Mouse (Mus musculus) embryonic fibroblast, embryonic 13.5 days (primary cell): ENCODE measurements at regions not wholly inside any gene's neighbourhood (a gene's known extent, or its start where the extent isn't known, plus 50 kb on each side); places are given as distances from the start of the nearest gene placed in this dataset.

ENCODE experiments used
- CTCF ChIP-seq: IDR thresholded peaks from 2 replicates; pipeline ENCODE4 v1.5.1; 2011; ENCODE audit warnings: mild to moderate bottlenecking, control low read depth, low read length, moderate library complexity, borderline replicate concordance; ENCODE audit not compliant: insufficient read depth
- POLR2A ChIP-seq: IDR thresholded peaks from 2 replicates; pipeline ENCODE4 v1.6.1; 2011; ENCODE audit warnings: low read depth, mild to moderate bottlenecking, control low read depth, low read length, moderate library complexity

- TF ChIP-seq CTCF (no peak), POLR2A (no peak)
Measured at GRCm38 (mm10) chr8:26274481-26274880, 155.1 kb downstream of the Gm45692 start.
